Comparison of ENCODE assay signal across 9 mouse cellular contexts in genomic region chr13:41634401-41634818, GRCm38 (mm10). TPM values are rescaled to one million over a fixed set of nuclear protein-coding genes. Genes with fewer than 3 reads are reported as not detected.
A peak's percentile ranks its signal among the peaks of the same experiment; 100 is the strongest.
DNase-seq lines count a peak whose midpoint lies in the region; ATAC-seq and TF ChIP-seq lines count a peak whose summit lies in the region.
"Had no signal": no experiment of that assay in that cellular context is flagged by ENCODE, and none has a peak within 500 bp of the region (broad histone marks: within the 10 kb centered on the region; RNA-seq: fewer than 3 reads in every experiment).

No protein-coding gene starts in this region.

- no peak overlapping the region for H3K4me2 ChIP-seq in heart, embryonic 16.5 days (ENCODE audit: low read depth, low read length)
- no peak overlapping the region; the same call in 1 of the 2 replicates for H3K4me2 ChIP-seq in lung, embryonic 15.5 days
- H3K4me2 ChIP-seq: limb, embryonic 13.5 days had no signal

- H3K9ac ChIP-seq in ES-Bruce4 (ENCODE audit: low read depth, poor library complexity, severe bottlenecking), result no peak overlapping the region
- H3K9ac ChIP-seq in heart, embryonic 16.5 days (ENCODE audit: low read length), result no peak overlapping the region
- no peak overlapping the region for H3K9ac ChIP-seq in lung, embryonic 15.5 days
- H3K9ac ChIP-seq: limb, embryonic 13.5 days had no signal

- no peaks in the 10 kb centered on the region for H3K9me3 ChIP-seq in ES-Bruce4 (replicated peaks; ENCODE audit: control insufficient read depth, insufficient read depth, low read length, poor library complexity, severe bottlenecking)
- H3K9me3 ChIP-seq in heart, embryonic 16.5 days (replicated peaks; ENCODE audit: control insufficient read depth, low read length), result no peaks in the 10 kb centered on the region
- no peaks in the 10 kb centered on the region for H3K9me3 ChIP-seq in lung, embryonic 15.5 days
- H3K9me3 ChIP-seq: limb, embryonic 13.5 days had no signal

- TF ChIP-seq CTCF in ES-Bruce4 (IDR thresholded peaks at IDR 0.05; ENCODE audit: low read depth, low read length), result peak; percentile 97
- peak; percentile 95 for TF ChIP-seq CTCF in bone marrow macrophage, adult 2 months (IDR thresholded peaks at IDR 0.05; ENCODE audit: low read depth, low read length)

- H3K4me1 ChIP-seq in ES-Bruce4 (ENCODE audit: control insufficient read depth, insufficient read depth, low read length), result no peaks in the 10 kb centered on the region
- H3K4me1 ChIP-seq in bone marrow macrophage, adult 2 months (ENCODE audit: control insufficient read depth, insufficient read depth, low read length), result peaks cover 8% of the 10 kb centered on the region
- H3K4me1 ChIP-seq in heart, embryonic 16.5 days (ENCODE audit: control insufficient read depth, insufficient read depth, low read length), result peaks cover 7% of the 10 kb centered on the region; the same call in 1 of the 2 replicates
- peaks cover 7% of the 10 kb centered on the region; the same call in 1 of the 2 replicates for H3K4me1 ChIP-seq in lung, embryonic 15.5 days
- H3K4me1 ChIP-seq: limb, embryonic 13.5 days had no signal

- H3K36me3 ChIP-seq in ES-Bruce4 (ENCODE audit: control insufficient read depth, insufficient read depth, low read length, poor library complexity, severe bottlenecking), result no peaks in the 10 kb centered on the region
- H3K36me3 ChIP-seq in heart, embryonic 16.5 days (ENCODE audit: control insufficient read depth, insufficient read depth), result peaks cover 3% of the 10 kb centered on the region
- no peaks in the 10 kb centered on the region for H3K36me3 ChIP-seq in lung, embryonic 15.5 days
- H3K36me3 ChIP-seq: limb, embryonic 13.5 days had no signal

- peak; percentile 83 to 84 for DNase-seq in kidney, postnatal 4 days
- DNase-seq in ovary, postnatal 14 days (ENCODE audit: low spot score), result peak; percentile 64
- DNase-seq in thymus, postnatal 36 days, result peak; percentile 69 to 76

- no peak for TF ChIP-seq POLR2A in ES-Bruce4 (IDR thresholded peaks at IDR 0.05; ENCODE audit: insufficient read depth, low read length)
- no peak for TF ChIP-seq POLR2A in bone marrow macrophage, adult 2 months (IDR thresholded peaks at IDR 0.05; ENCODE audit: borderline replicate concordance, low read depth, low read length)

- H3K27me3 ChIP-seq in ES-Bruce4 (ENCODE audit: control insufficient read depth, insufficient read depth, low read length, poor library complexity, severe bottlenecking), result no peaks in the 10 kb centered on the region
- no peaks in the 10 kb centered on the region for H3K27me3 ChIP-seq in heart, embryonic 16.5 days (ENCODE audit: control insufficient read depth, insufficient read depth, low read length)
- H3K27me3 ChIP-seq in lung, embryonic 15.5 days, result no peaks in the 10 kb centered on the region
- H3K27me3 ChIP-seq: limb, embryonic 13.5 days had no signal

- ATAC-seq in erythroid progenitor cell, adult 5-6 weeks (replicated peaks; ENCODE audit: low FRiP score, poor library complexity, severe bottlenecking), result peak; percentile 82
- ATAC-seq in heart, embryonic 16.5 days (replicated peaks; ENCODE audit: extremely low read depth, insufficient read depth, low FRiP score), result peak; percentile 45; the same call in 1 of the 2 replicates
- ATAC-seq in lung, embryonic 15.5 days (ENCODE audit: borderline replicate concordance, extremely low read depth, low FRiP score, low TSS enrichment), result peak; percentile 46

- H3K27ac ChIP-seq in ES-Bruce4 (ENCODE audit: insufficient read depth, low read length), result no peak overlapping the region
- H3K27ac ChIP-seq in bone marrow macrophage, adult 2 months (ENCODE audit: insufficient read depth, low read depth, low read length), result no peak overlapping the region
- H3K27ac ChIP-seq in heart, embryonic 16.5 days (ENCODE audit: low read length), result no peak overlapping the region
- H3K27ac ChIP-seq in lung, embryonic 15.5 days, result no peak overlapping the region
- H3K27ac ChIP-seq: limb, embryonic 13.5 days had no signal

- 27% methylated on average over 13 of the region's 13 CpGs for WGBS in heart, embryonic 16.5 days
- WGBS in lung, embryonic 15.5 days, result 19% methylated on average over 13 of the region's 13 CpGs

- no peak overlapping the region for H3K4me3 ChIP-seq in ES-Bruce4 (ENCODE audit: low read depth, low read length)
- no peak overlapping the region for H3K4me3 ChIP-seq in bone marrow macrophage, adult 2 months (ENCODE audit: insufficient read depth, low read length)
- no peak overlapping the region for H3K4me3 ChIP-seq in heart, embryonic 16.5 days (ENCODE audit: low read length)
- H3K4me3 ChIP-seq in lung, embryonic 15.5 days, result no peak overlapping the region
- H3K4me3 ChIP-seq: limb, embryonic 13.5 days had no signal

- no peak for TF ChIP-seq EP300 in ES-Bruce4 (IDR thresholded peaks at IDR 0.05; ENCODE audit: insufficient read depth, low read depth, low read length)

RNA-seq across cellular contexts. Expression of gene Tmem170b, which starts 28.7 kb away (rescaled TPM):
- 9.0 and 9.7 TPM in 2 replicates for polyA plus RNA-seq in ES-Bruce4 (2011; ENCODE audit: insufficient read depth, insufficient read length, low read depth, missing spikeins)
- 26.6 and 27.5 TPM in 2 replicates for polyA plus RNA-seq in bone marrow macrophage, adult 2 months (2012; ENCODE audit: insufficient read depth, insufficient read length, missing spikeins)
- total RNA-seq in erythroid progenitor cell, adult 5-6 weeks (2015; ENCODE audit: low replicate concordance), result 9.4 and 10.5 TPM in 2 replicates
- 7.4 and 7.6 TPM in 2 replicates for total RNA-seq in erythroid progenitor cell, adult 5-6 weeks (2017; ENCODE audit: low replicate concordance)
- polyA plus RNA-seq in heart, embryonic 16.5 days (2015; fragmentation: Nextera tagmentation; extraction: Ambion mirVana), result 12.1 and 12.3 TPM in 2 replicates
- 10.0 and 11.2 TPM in 2 replicates for polyA plus RNA-seq in lung, embryonic 15.5 days (2015; fragmentation: Nextera tagmentation; extraction: Ambion mirVana)
